Mouse (Mus musculus): ENCODE results near the gene Olfr525.

- TF ChIP-seq CTCF (IDR thresholded peaks at IDR 0.05; ENCODE audit: borderline replicate concordance, control insufficient read depth, extremely low read depth, insufficient read depth, low read length, poor library complexity) (no peak), POLR2A (IDR thresholded peaks at IDR 0.05; ENCODE audit: control insufficient read depth, extremely low read depth, insufficient read depth, low read length, poor library complexity) (no peak)
Measured at GRCm38 (mm10) chr7:140376911-140377310, 56.3 kb downstream of the Olfr525 start.
